Mouse (Mus musculus): ENCODE measurements around the gene Kcnj10.
A peak's percentile ranks its signal among the peaks of the same experiment; 100 is the strongest.

Kcnj10 gene

GRCm38 (mm10) chr1:172340729-172341321, at the start of gene Kcnj10:
Kcnj10 (plus strand) TSS chr1:172341210.
- DNase-seq (ENCODE audit: low spot score), result peak; percentile 60

DNA sequence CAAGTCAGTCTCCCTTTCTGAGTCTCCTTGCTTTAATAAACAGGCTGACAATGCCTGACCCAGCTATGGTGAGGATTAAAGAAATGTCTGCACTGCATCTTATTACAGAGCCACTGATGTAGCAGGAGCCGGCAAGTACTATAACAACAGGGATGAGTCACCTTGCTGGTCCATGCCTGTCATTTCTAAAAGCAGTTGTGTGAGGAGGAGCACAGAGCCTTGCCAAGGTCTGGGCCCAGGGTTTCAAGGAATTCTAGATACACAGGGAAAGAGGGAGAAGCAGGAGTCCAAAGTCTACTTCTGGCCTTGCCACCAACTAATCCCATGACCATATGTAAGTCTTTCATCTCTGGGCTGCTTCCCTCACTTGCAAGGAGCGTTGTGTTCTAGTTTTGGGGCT, 48.1 kb upstream of the Kcnj10 start:
- no peak for DNase-seq (ENCODE audit: low spot score)

DNA sequence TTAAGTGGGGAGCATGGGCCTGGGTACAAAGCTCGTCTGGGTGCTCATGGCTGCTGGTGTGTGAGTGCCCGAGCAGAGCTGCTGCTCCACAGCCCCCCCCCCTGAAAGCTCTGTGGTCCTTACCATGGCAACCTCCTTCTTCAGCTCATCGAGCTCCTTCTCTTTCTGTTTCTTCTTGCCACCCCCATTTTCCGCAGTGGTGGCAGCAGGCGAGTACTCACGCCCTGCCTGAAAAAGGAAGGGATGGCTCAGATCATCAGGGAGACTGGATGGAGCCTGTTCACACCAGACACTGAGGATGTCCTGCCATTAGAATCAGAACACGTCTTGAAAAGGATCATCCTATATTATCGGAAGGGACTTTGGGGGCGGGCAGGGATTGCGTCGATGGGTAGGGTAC, 47.6 kb upstream of the Kcnj10 start:
- DNase-seq (ENCODE audit: low spot score), result no peak

- no peak for DNase-seq (ENCODE audit: low spot score)
Measured at GRCm38 (mm10) chr1:172295751-172296197, 45.2 kb upstream of the Kcnj10 start.

DNA sequence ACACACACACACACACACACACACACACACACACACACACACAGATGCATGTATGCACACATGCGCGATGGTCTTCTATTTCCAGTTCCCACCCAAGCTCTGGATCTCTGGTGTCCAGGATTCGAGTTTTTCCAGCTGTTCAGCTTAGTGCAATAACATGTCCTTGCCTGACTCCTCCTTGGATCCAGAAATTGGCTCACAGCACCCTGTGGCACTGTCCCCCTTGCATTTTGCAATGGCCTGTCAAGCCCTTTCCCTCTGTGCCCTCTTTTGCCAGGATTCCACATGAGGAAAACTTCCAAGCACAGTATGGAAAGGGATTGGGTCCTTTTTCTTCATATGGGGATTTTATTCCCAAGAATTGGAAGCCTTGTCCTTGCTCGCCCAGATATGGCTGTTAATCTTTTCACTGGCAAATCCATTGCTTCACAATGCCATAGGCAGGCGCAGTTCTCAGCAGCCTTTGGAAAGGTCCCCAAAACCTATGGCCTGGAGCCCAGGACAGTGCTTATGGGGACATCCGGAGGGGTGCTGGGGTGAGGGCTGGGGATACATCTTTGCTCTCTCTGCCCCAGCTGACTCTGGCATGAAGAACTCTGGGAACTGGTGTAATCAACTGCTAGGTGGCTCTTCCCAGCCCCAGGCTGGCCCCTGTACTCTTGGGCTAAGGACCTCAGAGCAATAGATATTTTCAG, 44.0 kb upstream of the Kcnj10 start:
- DNase-seq (ENCODE audit: low spot score), result no peak

DNA sequence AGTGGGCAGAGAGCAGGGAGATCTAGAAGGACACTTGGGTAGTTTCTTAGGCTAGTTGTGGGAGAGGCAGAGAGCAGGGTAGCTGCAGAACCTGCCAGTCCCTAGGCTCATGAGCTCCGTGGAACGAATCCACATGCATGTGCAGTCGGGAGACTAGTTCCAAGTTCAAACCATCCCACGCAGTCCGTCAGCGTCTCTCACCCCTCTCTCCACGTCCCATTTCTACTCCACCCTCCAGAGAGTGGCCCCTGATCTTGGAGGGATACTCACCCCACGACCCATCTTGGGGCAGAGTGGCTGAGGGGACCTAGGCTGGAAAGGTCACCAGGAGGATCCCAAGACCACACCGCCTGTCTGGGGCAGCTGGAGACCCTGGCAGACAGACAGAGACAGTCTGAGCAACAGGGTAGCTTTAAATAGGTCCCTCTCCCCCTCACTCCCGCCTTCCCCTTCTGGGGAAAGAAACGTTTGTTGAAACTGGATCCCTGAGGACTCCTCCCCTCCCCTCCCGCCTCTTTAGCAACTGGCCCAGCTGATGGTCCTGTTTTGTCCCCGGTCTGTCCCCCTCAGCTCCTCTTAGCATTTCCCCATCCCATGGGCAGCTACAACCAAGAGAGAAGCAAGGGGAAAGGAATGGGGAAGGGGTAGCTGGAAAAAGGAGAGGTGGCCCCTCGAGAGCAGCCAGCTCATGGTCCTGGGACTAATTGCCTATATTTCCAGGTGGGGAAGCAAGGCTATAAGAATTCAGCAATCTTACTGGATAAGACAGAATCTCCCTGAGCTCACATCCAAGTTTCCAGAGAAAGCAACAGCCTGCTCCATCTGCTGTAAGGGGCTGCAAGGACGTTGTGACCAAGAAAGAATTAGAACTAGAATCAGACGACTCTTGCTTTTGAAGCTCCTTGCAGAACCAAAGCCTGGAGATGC, 43.1 kb upstream of the Kcnj10 start, which contains the start of gene Atp1a2:
TSS of gene Atp1a2 (minus strand) at position 454 of the 927 bp plus-strand sequence.
- DNase-seq (ENCODE audit: low spot score), result no peak

DNA sequence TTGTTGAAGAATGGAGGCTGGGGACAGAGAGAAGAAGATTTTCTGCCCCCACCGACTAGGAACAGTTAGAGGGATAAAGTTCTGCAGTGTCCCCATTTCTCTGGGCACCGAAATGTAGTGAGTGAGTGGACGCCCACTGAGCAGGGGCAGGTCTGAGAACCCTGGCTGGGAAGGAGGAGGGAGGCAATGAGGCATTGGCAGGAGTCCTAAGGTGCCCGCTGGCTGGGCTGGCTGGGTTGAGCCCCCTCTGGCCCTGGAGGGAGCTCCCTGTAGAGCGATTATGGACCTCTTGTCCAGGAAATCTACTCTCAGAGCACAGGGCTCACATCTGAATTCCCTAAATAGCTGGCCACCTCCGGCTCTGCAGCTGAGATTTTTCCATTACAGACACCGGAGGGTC, 41.5 kb upstream of the Kcnj10 start:
- no peak for DNase-seq (ENCODE audit: low spot score)

DNA sequence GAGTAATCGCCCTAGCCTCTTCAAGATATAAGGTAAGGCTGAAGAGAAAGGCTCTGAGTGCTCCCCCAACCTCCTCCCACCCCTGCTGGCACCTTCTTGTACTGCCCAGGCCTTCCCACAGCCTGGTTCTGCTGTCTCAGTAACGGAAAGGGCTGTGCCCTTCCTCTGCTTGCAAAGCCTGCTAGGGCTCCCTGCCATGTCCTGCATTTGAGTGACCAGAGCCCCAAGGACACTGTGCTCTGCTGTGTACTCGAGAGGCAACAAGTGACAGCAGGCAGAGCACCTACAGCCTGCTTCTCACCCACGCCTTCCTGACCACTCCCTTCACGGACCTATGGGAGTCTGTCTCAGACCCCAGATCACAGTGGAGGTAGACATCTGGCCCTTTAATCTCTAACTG, 40.8 kb upstream of the Kcnj10 start:
- no peak for DNase-seq (ENCODE audit: low spot score)

DNA sequence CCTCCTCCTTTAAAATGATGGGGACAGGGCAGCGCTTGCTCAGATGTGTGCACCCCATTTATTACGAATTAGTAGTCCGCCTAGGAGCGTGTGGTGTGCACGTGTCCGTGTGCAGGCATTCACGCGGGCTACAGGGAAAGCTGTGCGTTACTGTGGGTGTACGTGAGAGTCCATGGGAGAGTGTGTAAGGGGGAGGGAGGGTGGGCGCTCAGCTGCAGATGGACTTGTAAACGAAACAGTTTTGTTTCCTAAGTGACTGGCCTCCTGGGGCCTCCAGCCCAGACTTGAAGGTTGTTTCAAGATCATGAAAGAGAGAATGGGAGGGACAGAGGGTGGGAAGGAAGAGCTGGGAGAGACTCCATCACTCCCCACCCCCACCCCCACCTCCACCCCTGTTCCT, 39.8 kb upstream of the Kcnj10 start:
- no peak for DNase-seq (ENCODE audit: low spot score)

GRCm38 (mm10) chr1:172302311-172302710, 38.7 kb upstream of the Kcnj10 start:
- DNase-seq (ENCODE audit: low spot score), result no peak

DNA sequence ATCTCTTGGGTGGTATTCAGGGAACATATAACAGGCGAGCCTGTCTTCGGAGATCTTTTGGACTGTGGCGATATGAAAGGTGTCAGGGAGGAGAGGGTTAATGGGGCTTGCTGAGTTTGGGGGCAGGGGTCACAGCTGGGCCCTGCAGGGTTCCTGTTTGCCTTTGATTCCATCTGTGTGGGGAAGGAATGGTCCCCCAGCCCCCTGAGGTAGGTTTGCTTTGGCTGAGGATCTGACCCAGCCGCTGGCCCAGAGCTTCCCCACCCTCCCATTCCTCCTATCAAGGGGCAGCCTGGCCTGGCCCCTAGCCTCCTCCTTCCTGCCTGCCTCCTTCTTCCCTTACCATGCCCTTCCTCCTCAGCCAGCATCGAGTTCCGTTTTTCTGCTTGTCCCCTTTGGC, 38.2 kb upstream of the Kcnj10 start:
- DNase-seq (ENCODE audit: low spot score), result no peak

DNA sequence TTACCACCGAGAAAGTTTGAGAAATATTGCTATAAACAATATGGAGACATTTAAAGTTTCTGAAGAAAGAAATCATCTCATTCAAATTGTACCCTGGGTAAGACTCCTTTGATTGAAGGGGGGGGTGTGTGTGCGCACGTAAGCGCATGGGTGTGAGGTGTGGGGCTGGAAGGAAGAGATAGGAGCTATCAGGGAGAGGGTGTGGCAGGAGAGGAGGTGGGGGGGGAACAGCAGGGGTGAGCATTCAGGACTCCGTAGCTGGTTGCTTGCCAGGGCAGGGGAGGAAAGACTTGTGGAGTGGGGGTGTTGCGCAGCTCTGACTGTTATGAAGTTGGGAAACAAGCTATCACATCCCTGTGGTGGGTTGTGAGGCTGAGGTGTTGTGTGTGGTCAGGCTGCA, 36.6 kb upstream of the Kcnj10 start:
- DNase-seq (ENCODE audit: low spot score), result no peak

GRCm38 (mm10) chr1:172305153-172305552, 35.9 kb upstream of the Kcnj10 start:
- DNase-seq (ENCODE audit: low spot score), result no peak

- DNase-seq (ENCODE audit: low spot score), result no peak
Measured at GRCm38 (mm10) chr1:172305635-172306034, 35.4 kb upstream of the Kcnj10 start.

DNA sequence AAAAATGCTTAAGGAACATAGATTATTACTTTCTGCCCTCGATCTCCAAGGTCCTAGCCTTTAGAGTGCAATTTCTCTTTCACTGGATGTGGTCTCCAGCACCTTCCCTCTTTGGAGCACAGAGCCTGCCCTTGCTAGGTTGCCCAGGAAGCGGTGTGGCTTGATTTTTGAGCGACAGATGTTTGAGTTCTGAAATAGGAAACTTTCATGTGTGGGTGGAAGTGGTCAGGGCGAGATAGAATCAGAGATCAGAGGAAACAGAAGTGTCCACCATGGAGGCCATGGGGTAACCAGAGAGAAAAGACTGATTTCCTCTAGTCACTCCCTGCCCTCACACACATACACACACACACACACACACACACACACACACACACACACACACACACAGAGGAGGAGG, 34.8 kb upstream of the Kcnj10 start:
- peak; percentile 33 for DNase-seq (ENCODE audit: low spot score)

DNA sequence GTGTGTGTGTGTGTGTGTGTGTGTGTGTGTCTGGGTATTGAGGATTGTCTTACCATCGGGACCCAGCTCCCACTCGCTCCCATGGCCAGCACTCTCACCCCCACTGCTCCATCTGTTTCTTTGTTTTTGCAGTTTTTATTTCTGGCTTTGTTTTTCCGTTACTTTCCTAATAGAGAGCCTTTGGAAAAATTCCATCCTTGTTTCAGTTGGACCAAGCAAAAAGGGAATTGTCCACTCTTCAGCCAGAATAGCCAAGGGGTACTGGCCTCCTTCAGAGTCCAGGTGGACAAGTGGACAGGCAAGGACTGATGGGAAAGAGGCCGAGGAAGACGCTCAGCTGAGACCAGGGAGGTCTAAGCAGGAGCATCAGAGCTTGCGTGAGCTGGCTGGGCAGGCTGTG, 34.1 kb upstream of the Kcnj10 start:
- DNase-seq (ENCODE audit: low spot score), result no peak

DNA sequence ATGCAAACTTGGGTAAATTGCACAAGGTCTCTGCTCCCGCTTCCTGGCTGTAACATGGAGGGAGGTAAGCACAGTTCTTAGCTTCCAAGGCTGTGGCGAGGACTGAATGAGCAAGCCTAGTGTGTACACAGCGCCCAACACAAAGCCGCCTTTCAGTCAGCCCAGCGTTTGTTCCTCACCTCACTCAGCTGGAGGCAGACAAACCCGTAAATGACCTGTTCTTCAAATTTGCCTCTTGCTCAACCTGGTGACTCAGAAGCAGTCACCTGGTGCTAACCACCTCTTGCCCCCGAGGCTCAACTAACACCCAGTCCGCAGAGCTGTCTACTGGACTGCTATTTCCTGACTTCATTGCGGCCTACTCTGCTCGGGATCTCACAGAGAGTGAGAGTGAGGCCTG, 33.1 kb upstream of the Kcnj10 start:
- no peak for DNase-seq (ENCODE audit: low spot score)

DNA sequence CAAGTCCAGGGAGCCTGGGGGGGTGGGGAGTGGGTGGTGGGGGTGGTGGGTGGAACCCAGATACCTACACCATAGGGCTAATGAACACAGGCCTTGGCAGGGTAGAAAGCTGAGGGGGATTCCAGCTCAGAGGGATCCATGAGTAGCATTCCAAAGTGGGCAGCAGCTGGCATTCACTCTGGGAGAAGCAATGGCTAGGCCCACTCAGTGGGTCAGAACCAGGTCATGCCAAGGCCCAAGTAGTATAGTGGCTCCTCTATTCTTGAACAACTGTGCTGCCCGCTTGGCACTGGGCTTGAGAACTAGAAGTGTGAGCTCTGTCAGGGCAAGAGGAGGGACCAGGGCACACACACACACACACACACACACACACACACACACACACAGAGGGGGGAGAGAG, 32.6 kb upstream of the Kcnj10 start:
- no peak for DNase-seq (ENCODE audit: low spot score)

- peak; percentile 90 for DNase-seq (ENCODE audit: low spot score)
Measured at GRCm38 (mm10) chr1:172309699-172310398, 31.2 kb upstream of the Kcnj10 start.

GRCm38 (mm10) chr1:172311248-172311906, 29.6 kb upstream of the Kcnj10 start:
- DNase-seq (ENCODE audit: low spot score), result peak; percentile 52

- DNase-seq (ENCODE audit: low spot score), result peak; percentile 82
Measured at GRCm38 (mm10) chr1:172311921-172312767, 28.9 kb upstream of the Kcnj10 start.

Measured in T-cell, adult 2 months (primary cell).